Mouse (Mus musculus) NIH3T3 (cell line): ENCODE measurements around the gene Htr5a.

ENCODE experiments used
- DNase-seq: peaks from one replicate; pipeline ENCODE4 v3.0.0-alpha.2; 2012; ENCODE audit warnings: low read depth

Gene Htr5a

DNA sequence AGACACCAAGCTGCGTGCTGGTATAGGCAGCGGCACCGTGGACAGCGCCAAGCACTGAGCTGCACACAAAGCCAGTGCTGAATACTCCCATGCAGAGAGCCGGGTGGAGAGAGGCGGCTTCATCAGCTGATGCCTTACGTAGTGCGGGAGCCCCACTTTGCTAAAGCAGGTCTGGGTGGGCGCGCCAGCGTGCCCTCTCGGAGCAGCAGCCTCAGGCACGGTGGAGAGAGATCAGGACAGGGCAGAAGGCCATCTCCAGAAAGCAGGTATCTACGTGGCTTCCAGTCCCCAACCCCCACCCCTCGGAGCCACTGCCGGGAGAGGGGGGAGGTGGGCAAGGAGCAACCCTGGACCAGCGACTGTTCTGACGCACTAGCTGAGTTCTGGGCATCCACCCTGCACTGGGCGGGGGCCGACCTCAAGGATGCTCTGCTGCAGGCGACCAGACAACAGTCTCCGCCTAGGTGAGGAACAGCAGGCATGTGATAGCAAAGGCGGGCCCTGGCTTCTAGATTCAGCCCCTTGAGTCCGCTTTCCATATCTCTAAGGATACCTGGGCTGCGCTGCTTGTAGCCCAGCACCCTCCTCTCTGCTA is at the start of gene Htr5a:
Gene Htr5a, plus strand, starts transcription at position 449 of the 595 bp plus-strand sequence.
- peak; percentile 24 for DNase-seq

DNA sequence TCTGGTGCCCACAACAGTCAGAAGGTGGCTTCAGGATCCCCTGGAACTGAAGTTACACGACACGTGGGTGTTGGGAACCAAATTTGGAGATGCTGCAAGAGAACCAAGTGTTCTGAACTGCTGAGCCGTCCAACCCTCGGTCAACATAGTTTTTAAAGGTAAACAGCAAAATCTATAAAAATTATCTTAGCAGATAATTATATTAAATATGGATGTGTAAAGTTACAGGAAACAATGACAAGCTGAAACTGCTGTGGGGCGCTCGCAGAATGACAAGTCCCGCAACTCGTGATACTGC is 49.8 kb upstream of the Htr5a start:
- no peak for DNase-seq

DNA sequence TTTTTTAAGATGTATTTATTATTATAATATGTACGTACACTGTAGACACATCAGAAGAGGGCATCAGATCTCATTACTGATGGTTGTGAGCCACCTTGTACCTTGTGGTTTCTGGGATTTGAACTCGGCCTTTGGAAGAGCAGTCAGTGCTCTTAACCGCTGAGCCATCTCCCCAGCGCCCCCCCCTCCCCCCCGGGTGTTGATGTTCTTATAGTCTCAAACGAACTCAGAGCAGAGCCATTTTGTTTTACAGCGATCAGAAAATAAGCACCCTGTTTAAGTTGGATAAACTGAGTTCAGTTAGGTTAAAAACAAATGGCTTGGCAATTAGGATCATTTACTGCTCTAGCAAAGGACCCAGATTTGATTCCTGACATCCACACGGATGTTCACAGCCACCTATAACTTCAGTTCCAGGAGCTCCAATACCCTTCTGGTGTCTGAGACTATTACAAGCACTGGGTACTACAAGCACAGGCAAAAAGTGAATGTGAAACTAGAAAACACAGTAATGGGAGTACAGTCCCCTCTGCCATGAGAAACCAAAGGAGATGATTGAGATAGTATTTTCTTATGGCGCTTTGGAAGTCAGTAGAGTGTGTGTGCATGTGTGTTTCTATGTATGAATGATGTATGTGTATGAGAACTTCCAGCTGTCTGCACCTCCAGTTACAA is 49.3 kb upstream of the Htr5a start:
- DNase-seq, result peak; percentile 36

DNA sequence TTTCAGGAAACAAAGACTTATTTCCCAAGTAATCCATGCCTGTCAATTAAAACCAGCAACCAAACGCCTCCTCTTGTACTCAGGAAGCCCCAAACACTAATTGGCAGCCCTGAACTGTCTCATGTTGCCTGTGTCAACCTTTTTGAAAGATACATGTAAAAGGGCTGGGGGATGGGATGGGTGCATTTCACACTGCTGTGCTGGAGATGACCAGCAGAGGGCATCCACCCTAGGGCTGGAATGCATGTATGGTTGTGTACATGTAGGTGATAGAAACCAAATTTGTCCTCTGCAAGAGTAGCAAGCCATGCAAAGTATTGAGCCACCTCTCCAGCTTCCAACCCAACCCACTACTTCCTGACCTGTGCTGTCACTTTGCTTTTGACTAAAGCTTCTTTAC is 48.0 kb upstream of the Htr5a start:
- DNase-seq, result peak; percentile 84

DNA sequence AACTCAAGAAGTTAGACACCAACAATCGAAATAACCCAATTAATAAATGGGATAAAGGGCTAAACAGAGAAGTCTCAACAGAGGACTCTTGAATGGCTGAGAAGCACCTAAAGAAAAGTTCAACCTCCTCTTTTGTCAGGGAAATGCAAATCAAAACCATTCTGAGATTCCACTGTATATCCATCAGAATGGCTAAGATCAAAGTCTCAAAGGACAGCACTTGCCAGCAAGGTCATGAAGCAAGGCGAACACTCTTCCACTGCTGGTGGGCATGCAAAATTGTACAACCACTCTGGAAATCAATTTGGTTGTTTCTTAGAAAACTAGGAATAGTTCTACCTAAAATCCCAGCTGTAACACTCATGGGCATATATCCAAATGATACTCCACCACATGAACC is 27.7 kb upstream of the Htr5a start:
- no peak for DNase-seq

DNA sequence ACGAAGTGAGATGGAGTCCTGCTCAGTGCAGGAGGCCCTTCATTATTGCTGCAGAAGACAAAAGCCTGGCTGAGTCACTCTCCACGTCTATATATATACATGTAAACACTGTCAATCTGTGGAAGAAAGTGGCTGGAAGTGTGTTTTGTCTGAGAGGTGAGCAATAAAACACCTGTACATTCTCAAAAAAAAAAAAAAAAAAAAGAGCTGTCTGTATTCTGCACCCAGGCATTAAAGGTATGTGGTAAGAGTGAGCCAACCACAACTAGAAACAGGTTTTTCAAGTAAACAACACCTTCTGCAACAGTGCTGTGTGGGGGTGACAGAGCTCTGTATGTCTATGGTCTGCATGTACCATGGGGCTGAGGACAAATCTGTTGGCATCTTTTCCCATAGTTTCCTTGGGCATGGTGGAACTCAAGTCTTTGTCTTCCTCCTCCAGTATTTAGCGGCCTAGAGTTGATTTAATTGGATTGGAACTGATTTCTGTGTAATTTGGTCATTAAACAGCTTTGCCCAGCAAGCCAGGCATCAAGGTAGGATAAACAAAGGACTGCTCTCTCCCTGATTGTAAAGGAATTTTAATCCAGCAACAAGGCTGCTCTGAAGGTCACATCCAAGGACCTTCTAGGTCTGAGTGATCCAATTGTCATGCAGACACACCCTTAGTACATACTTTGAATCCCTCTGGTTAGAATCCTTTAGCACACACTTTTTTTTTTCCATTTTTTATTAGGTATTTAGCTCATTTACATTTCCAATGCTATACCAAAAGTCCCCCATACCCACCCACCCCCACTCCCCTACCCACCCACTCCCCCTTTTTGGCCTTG is 22.9 kb upstream of the Htr5a start:
- no peak for DNase-seq

DNA sequence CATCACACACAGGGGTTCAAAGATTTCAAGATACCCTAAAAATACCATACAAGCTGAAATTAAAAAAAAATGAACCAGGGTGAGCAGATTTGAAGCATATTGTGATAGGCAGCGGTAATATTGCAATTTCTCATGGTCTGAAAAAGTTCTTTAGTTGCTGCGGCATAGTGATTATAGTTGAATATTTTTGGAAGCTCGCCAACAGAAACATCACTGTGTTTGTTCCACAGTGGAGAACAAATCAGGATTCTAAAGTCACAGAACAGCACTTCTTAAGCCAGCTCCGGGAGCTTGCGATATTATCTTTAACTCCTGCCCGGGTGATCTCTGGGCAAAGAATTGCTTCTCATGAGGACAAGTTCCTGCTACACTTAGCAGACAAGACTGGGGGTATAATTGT is 20.8 kb upstream of the Htr5a start:
- DNase-seq, result no peak

DNA sequence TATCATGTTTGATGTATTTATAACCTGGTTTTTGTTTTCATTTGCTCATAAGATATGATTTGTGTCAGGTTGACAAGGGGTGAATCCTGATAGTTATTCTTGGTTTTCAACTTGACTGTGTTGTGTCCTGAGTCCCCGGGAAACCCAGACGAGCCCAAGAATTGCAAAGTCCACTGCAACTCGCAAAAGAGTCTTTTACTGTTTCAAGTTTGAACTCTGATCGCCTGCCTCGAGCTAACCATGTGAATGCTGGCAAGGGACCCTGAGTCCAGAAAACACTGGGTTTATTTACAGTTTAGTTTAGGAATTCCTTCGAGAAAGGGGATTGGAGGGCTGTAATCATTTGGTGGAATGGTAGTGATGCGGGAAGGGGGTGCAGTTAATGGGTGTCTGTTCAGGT is 14.0 kb upstream of the Htr5a start:
- no peak for DNase-seq

DNA sequence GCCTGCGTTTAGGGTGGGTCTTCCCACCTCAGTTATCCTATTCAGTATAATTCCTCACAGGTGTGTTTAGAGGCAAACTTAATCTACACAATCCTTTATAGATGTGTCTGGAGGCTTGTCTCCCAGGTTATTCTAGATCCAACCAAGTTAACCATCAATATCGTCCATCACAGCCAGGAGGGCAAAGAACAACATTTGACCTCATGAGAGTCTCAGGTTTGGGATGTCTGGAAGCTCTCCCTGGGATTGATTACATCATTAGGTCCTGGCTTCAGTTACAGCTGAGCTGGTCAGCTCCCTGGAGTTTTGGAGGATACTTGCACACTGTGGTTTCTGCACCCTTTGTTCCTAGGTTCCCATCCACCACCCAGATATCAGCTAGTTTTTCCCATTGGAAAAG is 6.9 kb upstream of the Htr5a start:
- no peak for DNase-seq

DNA sequence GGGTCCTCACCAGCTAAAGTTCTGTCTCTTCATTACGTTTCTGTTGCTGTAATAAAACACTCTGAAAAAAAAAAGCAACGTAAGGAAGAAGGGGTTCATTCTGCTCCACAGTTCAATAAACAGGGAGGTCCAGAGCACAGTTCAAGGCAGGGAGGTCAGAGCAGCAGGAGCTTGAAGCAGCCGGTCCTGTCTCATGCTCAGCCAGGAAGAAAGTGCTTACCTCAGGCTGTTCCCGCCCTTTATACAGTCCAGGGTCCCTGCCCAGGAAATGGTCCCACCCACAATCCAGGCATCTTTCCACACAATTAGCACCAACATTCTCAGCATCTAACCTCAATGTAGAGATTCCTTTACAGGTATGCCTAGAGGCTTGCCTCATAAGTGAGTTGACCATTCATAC is 3.9 kb upstream of the Htr5a start:
- DNase-seq, result no peak

DNA sequence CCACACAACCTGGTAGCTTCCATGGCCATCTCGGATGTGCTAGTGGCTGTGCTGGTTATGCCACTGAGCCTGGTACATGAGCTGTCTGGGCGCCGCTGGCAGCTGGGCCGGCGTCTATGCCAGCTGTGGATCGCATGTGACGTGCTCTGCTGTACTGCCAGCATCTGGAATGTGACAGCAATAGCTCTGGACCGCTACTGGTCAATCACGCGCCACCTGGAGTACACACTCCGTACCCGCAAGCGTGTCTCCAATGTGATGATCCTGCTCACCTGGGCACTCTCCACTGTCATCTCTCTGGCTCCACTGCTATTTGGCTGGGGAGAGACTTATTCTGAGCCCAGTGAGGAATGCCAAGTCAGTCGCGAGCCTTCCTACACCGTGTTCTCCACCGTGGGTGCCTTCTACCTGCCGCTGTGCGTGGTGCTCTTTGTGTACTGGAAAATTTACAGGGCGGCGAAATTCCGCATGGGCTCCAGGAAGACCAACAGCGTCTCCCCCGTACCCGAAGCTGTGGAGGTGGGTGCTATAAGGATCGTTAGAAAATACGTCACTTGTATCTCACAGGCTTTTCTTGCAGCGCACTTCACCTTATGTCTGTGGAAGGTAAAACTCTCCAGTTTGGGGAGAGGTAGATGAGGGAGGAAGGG is 847 bp downstream of the Htr5a start:
- no peak for DNase-seq

DNA sequence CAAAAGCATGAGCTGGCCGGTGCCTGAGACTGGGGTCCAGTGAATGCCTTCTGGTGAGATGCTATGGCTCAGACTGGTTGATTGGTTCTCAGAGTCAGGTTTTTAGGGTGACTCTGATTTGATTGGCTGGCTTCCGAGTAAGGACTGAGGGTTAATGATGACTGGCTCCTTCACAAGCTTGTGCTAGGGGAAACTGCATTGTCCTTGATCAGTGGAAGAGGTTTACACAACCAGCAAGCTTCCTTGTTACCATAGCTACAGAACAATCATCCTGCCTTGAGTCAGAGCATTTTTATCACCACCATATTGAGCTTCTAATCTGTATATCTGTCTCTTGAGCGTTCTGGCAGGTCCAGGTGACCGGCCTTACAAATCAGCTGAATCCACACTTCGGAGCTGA is 5.0 kb downstream of the Htr5a start:
- no peak for DNase-seq

DNA sequence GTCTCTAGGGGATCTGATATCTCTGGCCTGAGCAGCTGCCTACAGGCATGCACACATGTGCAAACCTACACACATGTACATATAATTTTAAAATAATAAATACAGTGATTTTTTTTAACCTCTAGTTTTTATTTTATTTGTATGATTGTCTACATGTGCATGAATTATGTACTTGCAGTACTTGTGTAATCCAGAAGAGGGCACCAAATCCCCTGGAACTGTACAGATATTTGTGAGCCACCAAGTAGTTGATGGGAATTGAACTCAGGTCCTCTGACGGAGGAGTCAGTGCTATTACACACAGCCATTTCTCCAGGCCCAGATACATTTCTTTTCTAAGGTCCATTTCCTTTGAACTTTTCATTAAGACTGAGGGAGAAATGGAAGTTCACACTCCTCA is 12.3 kb downstream of the Htr5a start:
- peak; percentile 65 for DNase-seq

DNA sequence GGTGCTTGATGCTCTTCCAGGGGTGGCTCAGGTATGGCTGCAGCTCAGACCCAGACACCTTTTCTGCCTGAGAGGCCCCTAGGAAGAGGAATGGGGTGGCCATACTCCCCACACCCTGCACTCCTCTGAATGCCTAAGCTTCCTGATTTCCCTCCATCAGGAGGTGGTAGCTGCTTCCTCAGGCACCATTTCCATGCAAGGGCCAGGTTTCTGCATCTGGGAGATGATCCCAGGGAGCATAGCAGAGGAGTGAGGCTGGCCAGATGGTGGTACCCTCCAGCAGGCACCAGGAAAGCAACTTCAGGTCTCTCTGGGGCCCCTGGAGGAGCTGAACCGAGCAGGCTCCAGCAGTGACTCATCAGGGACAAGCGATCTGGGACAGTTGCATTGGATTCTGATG is 13.8 kb downstream of the Htr5a start:
- no peak for DNase-seq

DNA sequence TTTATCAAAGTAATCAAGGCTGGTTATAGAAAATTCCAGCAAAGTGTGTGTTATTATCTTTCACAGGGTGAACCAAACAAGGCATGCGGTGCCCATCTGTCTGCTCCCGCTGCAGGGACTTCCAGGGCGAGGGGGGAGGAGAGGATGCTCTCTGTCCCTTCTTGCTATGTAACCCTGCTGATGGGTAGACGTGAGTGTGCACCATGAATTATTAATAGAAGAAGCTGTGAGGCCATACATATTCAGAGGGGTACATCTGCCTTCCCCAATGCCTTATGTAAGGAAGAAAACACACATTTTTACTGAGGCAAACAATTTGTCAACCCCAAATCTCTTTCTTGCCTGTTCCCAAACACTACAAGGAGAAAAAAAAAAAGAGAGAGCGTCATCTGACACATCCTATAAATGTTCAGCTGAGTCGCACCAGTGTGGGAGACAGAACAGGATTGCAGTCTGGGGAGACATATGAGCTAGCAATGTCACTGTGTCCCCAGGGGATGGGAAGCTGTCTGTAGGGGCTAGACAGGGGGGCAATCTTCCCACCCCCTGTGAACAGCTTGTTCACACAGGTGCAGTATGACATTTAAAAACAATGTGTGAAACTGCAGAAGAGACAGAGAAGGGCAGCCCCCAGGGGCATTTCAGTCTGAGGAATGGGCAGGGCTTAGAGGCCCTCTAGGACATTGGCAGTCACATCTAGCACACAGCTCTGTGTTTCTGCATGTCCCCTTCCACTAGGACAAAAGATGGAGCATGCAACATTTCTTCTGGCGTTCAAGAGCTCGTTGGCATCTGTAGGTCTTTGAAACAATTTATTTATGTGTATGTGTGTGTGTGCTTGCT is 31.5 kb downstream of the Htr5a start:
- DNase-seq, result no peak

DNA sequence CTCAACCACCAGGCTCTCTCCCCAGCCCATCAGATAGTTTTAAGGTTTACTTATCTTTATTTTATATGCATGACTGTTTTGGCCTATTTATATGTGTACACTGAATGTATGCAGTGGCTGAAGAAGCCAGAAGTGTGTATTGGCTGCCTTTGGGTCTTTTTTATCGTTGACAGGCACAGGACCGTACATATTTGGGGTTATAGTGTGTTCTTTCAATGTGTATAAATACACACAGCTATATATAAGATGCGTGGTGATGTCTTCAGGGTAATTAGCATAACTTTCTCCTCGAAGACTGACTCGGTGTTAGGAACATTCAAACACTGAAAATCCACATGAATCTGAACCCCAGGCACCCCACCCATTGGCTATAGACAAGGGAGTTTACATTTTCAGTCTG is 32.3 kb downstream of the Htr5a start:
- DNase-seq, result no peak

DNA sequence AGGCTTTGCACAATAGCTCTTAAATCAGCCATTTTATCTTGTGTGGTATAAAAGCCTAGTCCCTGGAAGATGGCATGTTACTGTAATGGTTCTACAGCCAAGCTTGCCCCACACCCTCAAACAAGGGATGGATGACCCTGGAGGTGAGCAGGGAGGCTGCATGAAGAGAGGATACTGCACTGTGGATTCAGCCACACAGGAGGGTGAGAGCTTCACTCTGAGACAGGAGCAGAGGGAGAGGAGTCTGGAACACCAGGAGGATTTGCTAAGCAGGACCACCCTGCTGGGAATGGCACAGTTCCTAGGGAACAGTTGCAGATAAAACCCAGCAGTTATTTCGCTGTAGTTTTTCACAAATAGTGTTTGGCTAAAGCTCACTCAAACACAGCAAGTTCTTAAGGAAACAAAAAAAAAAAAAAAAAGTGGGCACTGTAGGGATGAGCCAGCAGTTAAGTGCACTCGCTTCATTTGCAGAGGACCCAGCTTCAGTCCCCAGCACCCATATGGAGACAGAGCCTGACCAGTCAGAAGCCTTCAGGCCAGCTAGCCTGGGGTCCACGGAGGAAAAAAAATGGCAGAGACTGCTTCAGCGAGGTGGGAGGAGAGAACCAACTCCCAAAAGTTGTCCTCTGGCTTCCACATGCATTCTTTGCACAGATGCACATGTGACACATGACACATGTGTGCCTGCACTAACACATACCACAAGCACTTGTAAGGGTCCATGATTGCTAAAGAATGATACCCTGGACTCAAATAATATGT is 33.6 kb downstream of the Htr5a start:
- no peak for DNase-seq

DNA sequence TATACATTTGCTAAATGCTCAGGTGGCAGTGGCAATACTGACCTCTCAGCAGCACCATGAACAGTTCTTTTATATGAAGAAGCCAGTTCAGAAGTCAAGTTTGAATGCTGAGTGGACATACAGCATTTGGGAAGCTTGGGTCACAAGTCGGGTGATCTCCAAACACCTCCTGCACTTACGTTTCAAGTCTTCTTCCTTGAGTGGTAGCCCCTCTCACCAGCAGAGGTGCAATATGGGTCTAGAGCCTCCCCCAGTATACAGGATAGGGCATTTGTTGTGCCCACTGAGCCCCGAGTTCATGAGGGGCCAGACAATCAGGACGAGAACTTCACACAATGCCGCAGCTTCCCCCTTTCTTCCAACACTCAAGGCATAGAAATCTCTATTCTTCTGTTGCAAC is 36.4 kb downstream of the Htr5a start:
- no peak for DNase-seq

DNA sequence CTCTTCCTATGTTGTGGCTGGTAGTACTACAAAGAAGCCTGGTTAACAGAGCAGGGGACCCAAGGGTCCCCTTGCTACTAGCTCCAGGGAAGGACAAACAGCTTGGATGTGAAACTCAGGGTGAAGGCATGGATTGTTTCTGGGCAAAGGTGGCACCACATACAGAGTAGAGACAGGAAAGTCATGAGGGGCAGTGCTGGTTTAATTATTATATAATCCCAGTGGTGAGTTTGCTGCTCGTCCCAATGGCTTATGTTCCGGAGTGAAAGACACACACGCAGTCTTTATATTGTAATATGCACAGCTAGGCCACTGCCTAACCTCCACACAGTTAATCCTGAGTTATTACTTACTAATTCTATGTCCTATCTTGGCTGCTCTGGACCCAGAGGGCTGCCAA is 37.8 kb downstream of the Htr5a start:
- no peak for DNase-seq

DNA sequence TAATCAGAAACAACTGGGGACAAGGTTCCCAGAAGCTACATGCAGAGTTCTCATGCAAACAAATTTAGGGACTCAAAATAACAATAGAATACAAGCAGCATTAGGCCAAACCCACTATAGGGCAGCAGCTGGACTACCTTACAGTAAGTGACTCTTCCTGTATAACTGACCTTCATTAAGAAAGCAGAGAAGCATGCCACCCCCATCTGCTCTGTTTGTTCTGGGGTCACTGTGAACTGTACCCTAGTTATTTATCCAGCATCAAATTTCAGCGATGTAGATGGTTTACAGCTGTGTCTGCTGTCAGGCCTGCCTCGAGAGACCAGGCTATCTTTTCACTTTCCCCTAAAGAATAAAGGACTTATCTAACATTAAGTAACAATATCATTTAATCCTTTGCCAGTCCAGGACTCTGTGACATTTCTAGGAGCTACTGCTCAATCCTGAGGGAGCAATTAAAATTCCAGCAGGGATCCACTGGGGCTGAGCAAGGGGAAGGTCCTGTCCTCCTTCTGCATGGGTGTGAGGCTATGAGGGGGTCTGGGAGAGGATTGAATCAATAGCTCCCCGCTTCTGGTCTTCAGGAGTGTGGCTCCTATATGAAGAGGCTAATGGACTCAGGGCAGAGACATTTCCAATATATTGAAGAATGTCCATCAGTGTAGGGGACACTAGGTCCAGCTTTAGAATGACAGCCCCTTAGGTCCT is 38.5 kb downstream of the Htr5a start:
- no peak for DNase-seq

DNA sequence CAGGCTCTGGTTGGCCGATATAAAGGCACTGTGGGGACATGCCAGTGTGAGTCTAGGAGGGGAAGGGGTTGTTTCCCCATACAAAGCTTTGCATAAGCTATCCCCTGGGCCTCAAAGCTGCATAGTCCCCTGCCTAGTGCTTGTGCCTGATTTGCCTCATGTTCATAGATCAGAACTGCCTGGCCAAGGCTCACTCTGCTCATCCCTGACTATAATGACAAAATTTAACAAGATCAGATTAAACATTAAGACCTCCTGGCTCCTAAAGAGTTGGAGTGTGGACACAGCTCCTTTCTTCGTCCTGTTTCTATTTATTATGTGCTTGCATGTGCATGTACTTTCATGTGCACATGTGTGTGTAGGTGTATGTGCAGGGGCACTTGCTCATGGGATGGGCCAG is 39.3 kb downstream of the Htr5a start:
- DNase-seq, result no peak
